Mouse (Mus musculus) heart, adult 2 months (tissue): Measurements from ENCODE around the gene Snrk.

ENCODE experiments used
- CTCF ChIP-seq: fragments of 200-600 bp; IDR thresholded peaks from 2 replicates; pipeline ENCODE4 v1.8.1; 2022; ENCODE audit warnings: antibody characterized with exemption, mild to moderate bottlenecking, moderate library complexity
- EP300 ChIP-seq: fragments of 200-500 bp; IDR thresholded peaks from 2 replicates; pipeline ENCODE4 v1.6.1; 2011; ENCODE audit warnings: low read depth, low read length, control low read depth; ENCODE audit not compliant: insufficient read depth
- POLR2A ChIP-seq: fragments of 200-500 bp; IDR thresholded peaks from 2 replicates; pipeline ENCODE4 v1.6.1; 2011; ENCODE audit warnings: mild to moderate bottlenecking, low read depth, low read length, control low read depth; ENCODE audit not compliant: insufficient read depth

- TF ChIP-seq POLR2A (no peak), EP300 (no peak), CTCF (no peak)
These were observed 40.0 kb downstream of the Snrk start for GRCm38 (mm10) chr9:122157079-122157441.
